Mouse (Mus musculus) liver, embryonic 14.5 days (tissue): ENCODE results near the gene Bche. TPM values are rescaled to one million over a fixed set of nuclear protein-coding genes. Genes with fewer than 3 reads are reported as not detected.

Source experiments
- ATAC-seq: fragments of 200-750 bp; cut with Nextera tagmentation; 2 replicates; pipeline ENCODE4 v1.8.0; 2017; ENCODE audit warnings: moderate number of reproducible peaks, mild to moderate bottlenecking, moderate library complexity; ENCODE audit not compliant: insufficient read depth
- DNase-seq, 3 experiments: peaks; one replicate each; pipeline ENCODE4 v3.0.0-alpha.2; 2012 to 2013; ENCODE audit warnings: low read depth in 3 of 3, low spot score in 3 of 3
- H3K27ac ChIP-seq: fragments of 300-500 bp; sonication (generic); 2 replicates; pipeline ENCODE4 v1.5.1; 2014; ENCODE audit warnings: moderate library complexity, mild to moderate bottlenecking, control low read depth, inconsistent platforms
- H3K27me3 ChIP-seq: fragments of 300-500 bp; sonication (generic); 2 replicates; pipeline ENCODE4 v1.6.1; 2014; ENCODE audit warnings: mild to moderate bottlenecking, low read length, moderate library complexity; ENCODE audit not compliant: control insufficient read depth, insufficient read depth
- H3K36me3 ChIP-seq: fragments of 300-500 bp; sonication (generic); replicated peaks from 2 replicates; pipeline ENCODE4 v1.6.1; 2014; ENCODE audit warnings: low read depth; ENCODE audit not compliant: control insufficient read depth, insufficient read depth
- H3K4me1 ChIP-seq, 2 experiments: fragments of 200-500 bp in 1 of 2; fragments of 300-500 bp in 1 of 2; sonication (generic) in 1 of 2; replicated peaks; 2 replicates each; pipeline ENCODE4 v1.6.1; 2012 to 2014; ENCODE audit warnings: antibody characterized with exemption in 1 of 2, inconsistent platforms in 1 of 2, low read length in 1 of 2; ENCODE audit not compliant: control insufficient read depth in 2 of 2, insufficient read depth in 2 of 2
- H3K4me2 ChIP-seq: fragments of 300-500 bp; sonication (generic); 2 replicates; pipeline ENCODE4 v1.6.1; 2014; ENCODE audit warnings: low read depth, mild to moderate bottlenecking, control low read depth, moderate library complexity
- H3K4me3 ChIP-seq, 2 experiments: fragments of 200-500 bp in 1 of 2; fragments of 300-500 bp in 1 of 2; sonication (generic) in 1 of 2; 2 replicates each; pipeline ENCODE4 v1.5.1; 2012 to 2014; ENCODE audit warnings: low read depth in 2 of 2, low read length in 2 of 2, mild to moderate bottlenecking in 2 of 2, control low read depth in 1 of 2, inconsistent platforms in 1 of 2, moderate library complexity in 1 of 2; ENCODE audit not compliant: insufficient read depth in 1 of 2
- H3K9ac ChIP-seq: fragments of 300-500 bp; sonication (generic); replicated peaks from 2 replicates; pipeline ENCODE4 v1.6.1; 2014; ENCODE audit warnings: mild to moderate bottlenecking, control low read depth, moderate library complexity
- H3K9me3 ChIP-seq: fragments of 300-500 bp; sonication (generic); 2 replicates; pipeline ENCODE4 v1.6.1; 2016; ENCODE audit warnings: low read length, mixed read lengths; ENCODE audit not compliant: control insufficient read depth
- CTCF ChIP-seq: IDR thresholded peaks from 2 replicates; pipeline ENCODE4 v1.5.1; 2016; ENCODE audit warnings: antibody characterized with exemption, low read depth, control low read depth
- EP300 ChIP-seq: IDR thresholded peaks from 2 replicates; pipeline ENCODE4 v1.6.1; 2016; ENCODE audit warnings: antibody characterized with exemption, low read depth
- WGBS: fragments of 180-500 bp; shearing (Covaris S2); extraction: QIAGEN DNeasy Blood & Tissue Kit; methylation state at CpG from one replicate; pipeline ENCODE4 v1.1.7; 2014; ENCODE audit not compliant: insufficient replicate concordance; 5-methylcytosine and 5-hydroxymethylcytosine counted together
- polyA plus RNA-seq, 2 experiments: library from polyadenylated mRNA; depleted of rRNA in 1 of 2; stranded (reverse) in 1 of 2; unstranded in 1 of 2; fragments of >200 nt; fragmentation: Nextera tagmentation in 1 of 2; extraction: Ambion mirVana in 1 of 2; gene quantifications; 2 replicates each; pipeline versions ENCODE4 v1.2.1 to v1.2.3; 2012 to 2014

Bche gene
- polyA plus RNA-seq (2012; rRNA removed) (3.4 and 4.7 TPM in 2 replicates), polyA plus RNA-seq (2014; fragmentation: Nextera tagmentation; extraction: Ambion mirVana) (11.3 and 13.3 TPM in 2 replicates)

DNA sequence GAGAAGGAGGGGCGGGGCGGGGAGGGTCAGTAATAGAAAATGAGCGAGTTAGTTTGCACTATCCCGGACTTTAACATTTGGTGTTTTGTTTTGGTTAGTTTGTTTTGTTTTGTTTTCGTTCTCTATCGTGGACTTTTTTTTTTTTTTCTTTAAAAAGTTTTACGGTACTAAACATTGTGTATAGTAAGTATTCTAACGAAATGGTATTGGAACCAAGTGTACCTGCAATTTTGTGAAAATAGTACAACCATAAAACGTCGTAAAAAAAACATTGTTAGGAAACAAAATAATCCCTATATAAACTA lies at the start of gene Bche:
Gene Bche, minus strand, starts transcription at position 6 of the 305 bp plus-strand sequence.
- H3K27ac ChIP-seq = no peak within 1 kb of the TSS
- no peaks in the 10 kb centered on the region for H3K27me3 ChIP-seq
- H3K4me2 ChIP-seq = peak within 1 kb of the TSS; percentile 35
- H3K4me3 ChIP-seq = peak within 1 kb of the TSS; percentile 25 to 49
- no peak within 1 kb of the TSS for H3K9ac ChIP-seq
- no peaks in the 10 kb centered on the region for H3K36me3 ChIP-seq
- DNase-seq (no peak), ATAC-seq (no peak)
- 15% methylated on average over 10 of the region's 10 CpGs for WGBS
- no peak for TF ChIP-seq CTCF
- no peak for TF ChIP-seq EP300
- no peaks in the 10 kb centered on the region for H3K4me1 ChIP-seq
- no peaks in the 10 kb centered on the region for H3K9me3 ChIP-seq

DNA sequence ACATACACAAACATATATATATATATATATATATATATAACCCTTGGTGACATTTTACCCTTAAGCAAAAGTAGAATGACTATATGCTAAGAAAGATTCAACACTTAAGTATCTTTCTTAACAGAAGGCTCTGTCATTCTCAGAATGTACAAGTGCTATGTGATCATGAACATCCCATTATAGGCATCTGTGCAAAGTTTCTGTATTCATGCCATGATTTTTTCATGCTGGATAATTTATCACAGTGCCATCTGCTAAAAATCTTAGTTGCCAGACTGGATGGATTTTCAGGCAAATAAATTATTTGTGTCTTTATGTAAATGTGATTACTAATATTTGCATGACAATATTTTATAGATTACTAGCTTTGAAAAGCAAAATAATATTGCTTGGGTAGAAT lies 33.8 kb upstream of the Bche start:
- Histone ChIP-seq H3K9ac (no peak overlapping the region), H3K4me2 (no peak overlapping the region), H3K4me3 (no peak overlapping the region), H3K27me3 (no peaks in the 10 kb centered on the region), H3K4me1 (no peaks in the 10 kb centered on the region), H3K9me3 (no peaks in the 10 kb centered on the region), H3K36me3 (no peaks in the 10 kb centered on the region), H3K27ac (no peak overlapping the region)
- DNase-seq (no peak), ATAC-seq (no peak)
- TF ChIP-seq EP300 = no peak
- no peak for TF ChIP-seq CTCF

DNA sequence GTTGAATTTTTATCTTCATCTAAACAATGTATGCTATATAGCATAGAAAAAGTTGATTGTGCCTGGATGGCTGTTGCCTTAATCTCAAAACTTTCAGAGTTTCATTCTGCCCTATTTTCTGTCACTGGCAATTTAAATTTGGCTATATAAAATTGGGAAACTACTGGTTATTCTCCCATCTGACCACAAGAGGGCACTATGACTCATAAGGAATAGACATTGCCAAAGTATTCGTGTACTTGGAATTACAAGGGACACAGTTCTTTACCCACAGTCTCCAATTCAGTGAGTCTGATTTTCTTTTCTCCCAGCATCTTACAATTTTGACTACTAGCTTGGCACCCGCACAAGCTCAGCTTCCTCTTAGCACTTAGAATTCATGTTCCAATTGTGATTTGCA lies 23.5 kb upstream of the Bche start:
- Histone ChIP-seq H3K9me3 (no peaks in the 10 kb centered on the region), H3K36me3 (no peaks in the 10 kb centered on the region), H3K4me3 (no peak overlapping the region), H3K4me1 (no peaks in the 10 kb centered on the region), H3K9ac (no peak overlapping the region), H3K4me2 (no peak overlapping the region), H3K27ac (no peak overlapping the region), H3K27me3 (no peaks in the 10 kb centered on the region)
- DNase-seq = no peak
- ATAC-seq = no peak
- TF ChIP-seq EP300 (no peak), CTCF (peak; percentile 31; the same call in 1 of the 2 replicates)
- 50% methylated on average over 2 of the region's 2 CpGs for WGBS

DNA sequence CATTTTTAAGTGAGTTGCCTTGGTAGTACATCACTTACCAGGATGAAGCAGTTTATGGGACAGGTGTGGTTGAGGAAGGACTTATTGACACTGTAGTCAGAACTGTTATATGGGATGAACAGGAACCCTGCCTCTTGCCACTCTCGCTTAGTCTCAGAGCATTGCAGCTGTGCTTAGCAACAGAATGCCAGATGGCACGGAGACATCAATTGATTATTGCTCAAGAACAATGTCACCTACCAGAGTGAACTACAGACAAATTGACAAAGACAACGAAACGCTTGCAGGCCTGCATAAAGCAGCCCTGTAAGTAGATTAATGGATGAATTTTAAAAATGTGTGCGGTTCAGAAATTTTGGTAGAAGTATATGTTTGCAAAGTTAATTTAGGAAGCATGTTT lies 21.3 kb upstream of the Bche start:
- no peak overlapping the region for H3K4me2 ChIP-seq
- no peak for DNase-seq
- ATAC-seq = no peak
- no peak overlapping the region for H3K27ac ChIP-seq
- TF ChIP-seq CTCF (no peak), EP300 (no peak)
- no peak overlapping the region for H3K4me3 ChIP-seq
- no peaks in the 10 kb centered on the region for H3K9me3 ChIP-seq
- WGBS = 61% methylated on average over 5 of the region's 5 CpGs
- H3K36me3 ChIP-seq = no peaks in the 10 kb centered on the region
- no peaks in the 10 kb centered on the region for H3K27me3 ChIP-seq
- no peak overlapping the region for H3K9ac ChIP-seq
- no peaks in the 10 kb centered on the region for H3K4me1 ChIP-seq

DNA sequence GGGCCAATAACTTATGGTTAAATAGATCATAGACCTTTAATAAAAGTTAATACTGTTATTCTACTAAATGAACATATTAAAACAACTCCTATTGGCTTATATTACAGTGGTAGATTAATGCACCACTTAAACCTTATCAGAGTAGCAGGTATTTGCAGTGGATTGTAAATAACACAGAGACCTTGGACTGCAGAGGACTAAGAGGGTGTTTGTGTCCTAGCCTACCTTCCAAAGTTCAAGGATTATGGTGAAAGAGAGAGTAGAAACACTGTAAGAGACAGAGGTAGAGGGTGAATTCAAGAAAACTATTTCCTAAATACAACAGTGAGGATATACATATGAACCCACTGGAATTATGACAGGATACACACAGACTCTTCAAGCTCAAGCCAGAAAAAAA lies 17.5 kb upstream of the Bche start:
- Histone ChIP-seq H3K4me1 (no peaks in the 10 kb centered on the region), H3K4me3 (no peak overlapping the region), H3K9ac (no peak overlapping the region), H3K9me3 (no peaks in the 10 kb centered on the region), H3K4me2 (no peak overlapping the region), H3K27me3 (no peaks in the 10 kb centered on the region), H3K36me3 (no peaks in the 10 kb centered on the region), H3K27ac (no peak overlapping the region)
- ATAC-seq = no peak
- TF ChIP-seq EP300 (no peak), CTCF (no peak)
- DNase-seq = no peak

DNA sequence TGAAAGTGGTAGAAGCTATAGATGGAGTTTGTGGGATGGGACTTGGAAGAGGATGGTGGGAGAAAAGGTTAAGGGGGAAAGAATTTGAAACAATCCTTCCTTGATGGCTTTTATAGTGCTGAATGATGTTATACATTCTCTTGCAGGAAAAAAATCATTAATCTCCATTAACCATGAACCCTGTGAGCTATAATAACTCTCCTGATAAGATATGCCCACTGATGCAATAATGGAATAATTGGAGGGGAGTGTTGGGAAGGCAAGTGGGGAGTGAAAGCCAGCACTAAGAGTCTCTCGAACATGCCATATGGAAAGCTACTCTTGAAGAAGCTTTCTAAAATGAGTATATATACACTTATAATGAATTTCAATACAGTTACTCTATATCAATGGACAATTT lies 16.7 kb upstream of the Bche start:
- no peak overlapping the region for H3K4me3 ChIP-seq
- H3K4me1 ChIP-seq = no peaks in the 10 kb centered on the region
- ATAC-seq (no peak), DNase-seq (no peak)
- TF ChIP-seq CTCF = no peak
- no peak for TF ChIP-seq EP300
- no peak overlapping the region for H3K4me2 ChIP-seq
- H3K36me3 ChIP-seq = no peaks in the 10 kb centered on the region
- H3K9me3 ChIP-seq = no peaks in the 10 kb centered on the region
- 78% methylated on average over 1 of the region's 1 CpGs for WGBS
- H3K9ac ChIP-seq = no peak overlapping the region
- no peaks in the 10 kb centered on the region for H3K27me3 ChIP-seq
- H3K27ac ChIP-seq = no peak overlapping the region
